Mouse (Mus musculus) limb, embryonic 14.5 days (tissue): ENCODE results near the gene Olfr1499. TPM values are rescaled to one million over a fixed set of nuclear protein-coding genes. Genes with fewer than 3 reads are reported as not detected.
"Not testable (repeated sequence)": the region's sequence is repeated elsewhere in the genome, so short reads cannot be mapped to it uniquely, and the experiment has no call there.

ENCODE experiments used
- ATAC-seq: fragments of 200-750 bp; cut with Nextera tagmentation; 2 replicates; pipeline ENCODE4 v1.8.0; 2017; ENCODE audit warnings: low read depth, moderate number of reproducible peaks, moderate TSS enrichment; ENCODE audit not compliant: low FRiP score
- DNase-seq: peaks from one replicate; pipeline ENCODE4 v3.0.0-alpha.2; 2015; ENCODE audit warnings: low spot score
- H3K27ac ChIP-seq: fragments of 300-500 bp; sonication (generic); replicated peaks from 2 replicates; pipeline ENCODE4 v1.5.1; 2014; ENCODE audit warnings: low read depth, mild to moderate bottlenecking, low read length, moderate library complexity, mixed read lengths
- H3K27me3 ChIP-seq: fragments of 300-500 bp; sonication (generic); 2 replicates; pipeline ENCODE4 v1.6.1; 2014; ENCODE audit warnings: low read length, mixed read lengths; ENCODE audit not compliant: control insufficient read depth, insufficient read depth
- H3K36me3 ChIP-seq: fragments of 300-500 bp; sonication (generic); 2 replicates; pipeline ENCODE4 v1.6.1; 2014; ENCODE audit warnings: mild to moderate bottlenecking, low read length, moderate library complexity, mixed read lengths; ENCODE audit not compliant: control insufficient read depth, insufficient read depth
- H3K4me1 ChIP-seq: fragments of 300-500 bp; sonication (generic); 2 replicates; pipeline ENCODE4 v1.6.1; 2014; ENCODE audit warnings: antibody characterized with exemption, low read length, mixed read lengths; ENCODE audit not compliant: control insufficient read depth, insufficient read depth
- H3K4me2 ChIP-seq: fragments of 300-500 bp; sonication (generic); replicated peaks from 2 replicates; pipeline ENCODE4 v1.6.1; 2014; ENCODE audit warnings: low read depth, mild to moderate bottlenecking, low read length, moderate library complexity; ENCODE audit not compliant: severe bottlenecking
- H3K4me3 ChIP-seq: fragments of 300-500 bp; sonication (generic); replicated peaks from 2 replicates; pipeline ENCODE4 v1.5.1; 2014; ENCODE audit warnings: low read length
- H3K9ac ChIP-seq: fragments of 300-500 bp; sonication (generic); 2 replicates; pipeline ENCODE4 v1.6.1; 2014; ENCODE audit warnings: mild to moderate bottlenecking, low read depth, low read length, moderate library complexity; ENCODE audit not compliant: severe bottlenecking
- H3K9me3 ChIP-seq: fragments of 300-500 bp; sonication (generic); 2 replicates; pipeline ENCODE4 v1.6.1; 2016; ENCODE audit warnings: low read length; ENCODE audit not compliant: control insufficient read depth
- POLR2A ChIP-seq: fragments of 200-500 bp; IDR thresholded peaks from 2 replicates; pipeline ENCODE4 v1.8.0; 2012; ENCODE audit warnings: inconsistent platforms, mild to moderate bottlenecking, moderate library complexity, borderline replicate concordance; ENCODE audit not compliant: insufficient read depth, insufficient read length; ENCODE audit errors: extremely low read depth
- WGBS: fragments of 180-500 bp; shearing (Covaris S2); extraction: QIAGEN DNeasy Blood & Tissue Kit; methylation state at CpG from one replicate; pipeline ENCODE4 v1.1.7; 2014; 5-methylcytosine and 5-hydroxymethylcytosine counted together
- polyA plus RNA-seq, 2 experiments: library from polyadenylated mRNA; depleted of rRNA in 1 of 2; stranded (reverse) in 1 of 2; unstranded in 1 of 2; fragments of >200 nt; fragmentation: Nextera tagmentation in 1 of 2; extraction: Ambion mirVana in 1 of 2; gene quantifications; 2 replicates each; pipeline versions ENCODE4 v1.2.1 to v1.2.3; 2012 to 2014

The Olfr1499 gene
- not detected in 2 replicates for polyA plus RNA-seq (2012; rRNA removed)
- polyA plus RNA-seq (2014; fragmentation: Nextera tagmentation; extraction: Ambion mirVana) = not detected in 2 replicates

DNA sequence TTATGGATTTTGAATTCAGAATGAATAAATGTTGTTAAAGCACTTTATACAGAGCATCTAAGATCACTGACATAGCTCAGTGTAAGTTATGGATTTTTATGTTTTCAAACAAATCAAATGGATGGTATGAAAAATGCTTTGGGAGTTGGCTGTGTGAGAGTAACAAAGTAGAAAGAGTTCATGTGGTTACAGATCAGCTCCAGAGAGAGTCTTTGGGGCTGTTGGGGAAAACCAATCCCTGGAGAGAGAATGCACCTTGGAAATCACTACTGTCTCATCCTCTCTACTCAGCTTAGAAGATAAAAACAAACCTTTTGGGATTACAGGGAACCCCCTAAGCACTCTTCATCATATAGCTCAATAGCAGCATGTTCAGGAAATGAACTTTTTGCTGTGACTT is at the start of gene Olfr1499:
Olfr1499 (minus strand) TSS at position 101 of the 400 bp plus-strand sequence.
- no peak within 1 kb of the TSS for H3K4me3 ChIP-seq
- H3K27ac ChIP-seq = no peak within 1 kb of the TSS
- H3K9me3 ChIP-seq = no peaks in the 10 kb centered on the region
- H3K4me1 ChIP-seq = no peaks in the 10 kb centered on the region
- no peak within 1 kb of the TSS for H3K9ac ChIP-seq
- DNase-seq (no peak), ATAC-seq (no peak)
- H3K27me3 ChIP-seq = no peaks in the 10 kb centered on the region
- H3K36me3 ChIP-seq = no peaks in the 10 kb centered on the region
- TF ChIP-seq POLR2A = no peak
- no peak within 1 kb of the TSS for H3K4me2 ChIP-seq

DNA sequence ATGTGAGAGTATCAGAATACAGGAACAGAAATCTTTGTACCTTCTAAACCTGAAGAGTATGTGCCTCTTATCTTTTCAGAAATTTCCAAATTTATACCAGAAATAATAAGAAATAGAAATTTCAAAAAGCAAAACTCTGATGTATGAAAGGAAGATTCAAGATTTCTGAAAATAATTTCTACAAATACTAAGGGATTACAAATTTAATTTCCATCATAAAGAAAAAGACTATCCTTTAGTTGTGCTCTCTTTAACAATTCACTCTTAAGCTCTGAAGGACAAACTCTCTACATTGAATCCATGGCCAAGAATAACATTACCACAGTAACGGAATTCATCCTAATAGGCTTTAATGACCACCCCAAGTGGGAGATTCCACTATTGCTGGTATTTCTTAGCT is 42.2 kb upstream of the Olfr1499 start, which contains the start of gene Olfr1502:
Olfr1502 (plus strand) TSS at position 301 of the 400 bp plus-strand sequence.
- Histone ChIP-seq H3K4me2 (no peak within 1 kb of the TSS), H3K27me3 (no peaks in the 10 kb centered on the region), H3K9ac (no peak within 1 kb of the TSS), H3K36me3 (no peaks in the 10 kb centered on the region), H3K9me3 (no peaks in the 10 kb centered on the region), H3K4me1 (no peaks in the 10 kb centered on the region), H3K27ac (no peak within 1 kb of the TSS), H3K4me3 (no peak within 1 kb of the TSS)
- TF ChIP-seq POLR2A = no peak
- ATAC-seq = no peak
- DNase-seq = no peak
- 90% methylated on average over 1 of the region's 1 CpGs for WGBS

GRCm38 (mm10) chr19:13850592-13850991 is 31.3 kb upstream of the Olfr1499 start, which contains the start of gene Olfr1501:
TSS of gene Olfr1501 (minus strand) at chr19:13850692.
- not testable (repeated sequence) for H3K4me2 ChIP-seq, H3K9me3 ChIP-seq, H3K4me1 ChIP-seq, H3K9ac ChIP-seq, H3K36me3 ChIP-seq, DNase-seq, ATAC-seq, H3K27me3 ChIP-seq, H3K27ac ChIP-seq, H3K4me3 ChIP-seq

DNA sequence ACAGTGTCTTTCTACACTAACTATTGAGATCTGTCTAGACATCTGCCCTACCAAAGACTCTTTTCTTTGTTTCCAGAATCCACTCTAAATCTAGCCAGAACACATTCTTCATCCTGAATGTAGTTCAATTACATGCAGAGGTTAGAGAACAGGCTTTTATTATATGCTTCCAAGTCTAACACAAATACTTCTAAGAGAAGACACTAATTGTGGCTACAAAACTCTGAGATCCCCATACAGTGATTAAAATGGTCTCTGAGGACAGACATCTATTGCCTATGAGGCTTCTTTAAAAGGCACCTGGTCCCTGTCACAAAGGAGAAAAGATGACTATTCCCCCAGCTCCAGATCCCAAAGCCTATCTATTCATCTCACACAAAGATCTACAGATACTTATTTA is 11.1 kb upstream of the Olfr1499 start, which contains the start of gene Olfr1500:
Olfr1500 (minus strand) TSS at position 101 of the 400 bp plus-strand sequence.
- Histone ChIP-seq H3K4me1 (no peaks in the 10 kb centered on the region), H3K4me3 (no peak within 1 kb of the TSS), H3K27ac (no peak within 1 kb of the TSS), H3K36me3 (no peaks in the 10 kb centered on the region), H3K9ac (no peak within 1 kb of the TSS), H3K27me3 (no peaks in the 10 kb centered on the region), H3K9me3 (no peaks in the 10 kb centered on the region), H3K4me2 (no peak within 1 kb of the TSS)
- no peak for DNase-seq
- no peak for TF ChIP-seq POLR2A
- ATAC-seq = no peak

- Histone ChIP-seq H3K27me3 (no peaks in the 10 kb centered on the region), H3K9me3 (no peaks in the 10 kb centered on the region), H3K36me3 (no peaks in the 10 kb centered on the region), H3K9ac (no peak overlapping the region), H3K4me1 (no peaks in the 10 kb centered on the region), H3K4me3 (no peak overlapping the region), H3K4me2 (no peak overlapping the region), H3K27ac (no peak overlapping the region)
- TF ChIP-seq POLR2A = no peak
- ATAC-seq (no peak), DNase-seq (no peak)
- 74% methylated on average over 3 of the region's 3 CpGs for WGBS
These were observed 9.2 kb upstream of the Olfr1499 start for GRCm38 (mm10) chr19:13828447-13828846.

DNA sequence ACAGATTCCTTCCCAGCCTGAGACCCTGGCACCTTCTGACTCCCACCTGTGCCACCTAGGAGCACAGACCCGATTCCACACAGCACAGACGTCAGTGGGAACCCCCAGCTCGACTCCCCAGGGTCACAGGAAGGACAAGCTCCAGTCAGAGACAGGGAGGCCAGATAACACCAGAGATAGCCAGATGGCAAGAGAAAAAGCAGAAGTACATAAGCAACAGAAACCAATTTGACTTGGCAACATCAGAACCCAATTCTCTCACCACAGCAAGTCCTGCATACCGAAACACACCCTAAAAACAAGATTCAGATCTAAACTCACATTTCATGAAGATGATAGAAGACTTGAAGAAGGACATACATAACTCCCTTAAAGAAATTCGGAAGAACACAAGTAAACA is 1.6 kb upstream of the Olfr1499 start:
- Histone ChIP-seq H3K4me3 (no peak overlapping the region), H3K4me1 (no peaks in the 10 kb centered on the region), H3K9me3 (no peaks in the 10 kb centered on the region), H3K27me3 (no peaks in the 10 kb centered on the region), H3K4me2 (no peak overlapping the region), H3K36me3 (no peaks in the 10 kb centered on the region), H3K9ac (no peak overlapping the region), H3K27ac (no peak overlapping the region)
- no peak for DNase-seq
- no peak for ATAC-seq
- no peak for TF ChIP-seq POLR2A
- 58% methylated on average over 5 of the region's 5 CpGs for WGBS
